Mouse (Mus musculus) heart, embryonic 16.5 days (tissue): ENCODE measurements around the gene BC049715. TPM values are rescaled to one million over a fixed set of nuclear protein-coding genes. Genes with fewer than 3 reads are reported as not detected.
A peak's percentile ranks its signal among the peaks of the same experiment; 100 is the strongest.

Experiments
- ATAC-seq: fragments of 200-750 bp; cut with Nextera tagmentation; replicated peaks from 2 replicates; pipeline ENCODE4 v1.8.0; 2017; ENCODE audit warnings: moderate number of reproducible peaks; ENCODE audit not compliant: insufficient read depth, low FRiP score; ENCODE audit errors: extremely low read depth
- H3K27ac ChIP-seq: fragments of 300-500 bp; sonication (generic); 2 replicates; pipeline ENCODE4 v1.5.1; 2014; ENCODE audit warnings: mild to moderate bottlenecking, low read length, control low read depth, moderate library complexity
- H3K27me3 ChIP-seq: fragments of 300-500 bp; sonication (generic); 2 replicates; pipeline ENCODE4 v1.6.1; 2014; ENCODE audit warnings: low read length, mixed read lengths; ENCODE audit not compliant: control insufficient read depth, insufficient read depth
- H3K36me3 ChIP-seq: fragments of 300-500 bp; sonication (generic); 2 replicates; pipeline ENCODE4 v1.6.1; 2014; ENCODE audit not compliant: control insufficient read depth, insufficient read depth
- H3K4me1 ChIP-seq: fragments of 300-500 bp; sonication (generic); 2 replicates; pipeline ENCODE4 v1.6.1; 2014; ENCODE audit warnings: low read length, mixed read lengths; ENCODE audit not compliant: control insufficient read depth, insufficient read depth
- H3K4me2 ChIP-seq: fragments of 300-500 bp; sonication (generic); 2 replicates; pipeline ENCODE4 v1.6.1; 2014; ENCODE audit warnings: low read depth, mild to moderate bottlenecking, control low read depth, low read length
- H3K4me3 ChIP-seq: fragments of 300-500 bp; sonication (generic); 2 replicates; pipeline ENCODE4 v1.5.1; 2014; ENCODE audit warnings: mild to moderate bottlenecking, control low read depth, low read length
- H3K9ac ChIP-seq: fragments of 300-500 bp; sonication (generic); 2 replicates; pipeline ENCODE4 v1.6.1; 2014; ENCODE audit warnings: low read length, control low read depth
- H3K9me3 ChIP-seq: fragments of 300-500 bp; sonication (generic); replicated peaks from 2 replicates; pipeline ENCODE4 v1.6.1; 2016; ENCODE audit warnings: low read length; ENCODE audit not compliant: control insufficient read depth
- WGBS: fragments of 180-500 bp; shearing (Covaris S2); extraction: QIAGEN DNeasy Blood & Tissue Kit; methylation state at CpG from one replicate; pipeline ENCODE4 v1.1.7; 2014; 5-methylcytosine and 5-hydroxymethylcytosine counted together
- polyA plus RNA-seq: library from polyadenylated mRNA; unstranded; fragments of >200 nt; fragmentation: Nextera tagmentation; extraction: Ambion mirVana; gene quantifications from 2 replicates; pipeline ENCODE4 v1.2.1, GENCODE M21; 2015

The BC049715 gene
- polyA plus RNA-seq, 1 experiment from 2014 or later = 2.5 TPM

DNA sequence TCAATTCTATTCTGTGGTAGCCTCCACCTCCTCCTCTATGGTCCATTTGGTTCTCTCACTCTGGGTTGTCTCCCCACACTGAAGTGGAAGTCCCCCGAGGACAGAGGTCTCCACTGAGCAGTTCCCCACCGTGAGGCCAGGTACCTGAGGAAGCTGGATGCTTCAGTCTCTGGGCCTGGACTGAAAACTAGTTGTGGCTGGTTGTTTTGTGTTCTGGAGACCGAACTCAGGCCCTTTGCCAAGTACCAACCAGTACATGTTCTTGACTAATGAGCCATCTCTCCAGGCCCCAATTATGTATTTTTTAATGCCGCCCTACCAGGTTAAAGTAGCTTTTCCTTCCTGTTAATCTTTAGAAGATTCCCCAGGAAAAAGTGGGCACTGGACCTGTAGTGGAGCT lies 24.9 kb downstream of the BC049715 start:
- Histone ChIP-seq H3K9ac (no peak overlapping the region), H3K4me2 (no peak overlapping the region), H3K27ac (no peak overlapping the region)

DNA sequence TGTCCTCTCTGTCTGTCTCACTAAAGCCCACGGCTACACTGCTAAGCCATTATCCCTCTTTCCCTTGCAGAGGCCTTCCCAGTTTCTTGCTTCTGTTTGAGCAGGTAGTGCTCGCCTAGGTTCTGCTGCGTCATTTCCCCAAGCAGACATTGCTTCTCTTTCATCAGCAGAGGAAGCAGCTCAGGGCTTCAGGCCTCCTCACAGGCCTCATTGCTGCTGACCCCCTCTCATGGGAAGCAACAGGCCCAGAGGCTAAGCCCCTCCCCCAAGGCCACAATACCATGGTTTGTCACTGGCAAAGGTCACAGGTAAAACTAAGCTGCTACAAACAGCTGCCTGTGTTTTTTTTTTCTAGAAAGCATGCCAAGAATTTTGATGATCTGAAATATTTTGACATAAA lies 25.3 kb downstream of the BC049715 start:
- H3K27ac ChIP-seq = no peak overlapping the region
- H3K36me3 ChIP-seq = no peaks in the 10 kb centered on the region
- no peak overlapping the region for H3K4me3 ChIP-seq
- no peak for ATAC-seq
- no peaks in the 10 kb centered on the region for H3K9me3 ChIP-seq
- no peak overlapping the region for H3K4me2 ChIP-seq
- H3K4me1 ChIP-seq = peaks cover 20% of the 10 kb centered on the region
- no peak overlapping the region for H3K9ac ChIP-seq
- WGBS = 53% methylated on average over 3 of the region's 3 CpGs
- H3K27me3 ChIP-seq = no peaks in the 10 kb centered on the region

More for the DNA sequence above, 24.9 kb downstream of the BC049715 start:
- Histone ChIP-seq H3K36me3 (no peaks in the 10 kb centered on the region), H3K4me3 (no peak overlapping the region), H3K4me1 (peaks cover 16% of the 10 kb centered on the region), H3K27me3 (no peaks in the 10 kb centered on the region), H3K9me3 (no peaks in the 10 kb centered on the region)
- WGBS = 71% methylated on average over 4 of the region's 4 CpGs
- ATAC-seq = no peak

DNA sequence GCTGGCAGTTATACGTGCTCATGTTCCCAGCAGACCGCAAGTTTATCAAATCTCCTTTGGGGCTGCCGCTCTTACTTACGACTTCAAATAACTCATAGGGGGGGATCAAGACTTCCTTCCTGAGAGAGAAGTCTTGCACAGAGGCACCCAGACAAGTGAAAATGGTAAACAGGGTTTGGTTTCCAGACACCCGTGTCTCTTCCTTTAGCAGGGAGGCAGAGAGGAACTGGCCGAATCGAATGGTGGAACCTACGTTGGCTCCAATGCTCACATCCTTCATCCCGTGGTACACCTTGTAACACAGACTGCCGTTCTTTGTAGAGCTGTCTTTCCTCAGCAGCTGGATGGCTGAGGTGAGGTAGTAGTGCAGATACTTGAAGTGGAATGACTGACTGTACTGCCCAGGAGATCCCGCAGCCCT lies 26.9 kb downstream of the BC049715 start:
- no peaks in the 10 kb centered on the region for H3K36me3 ChIP-seq
- peak overlapping the region; percentile 15; the same call in 1 of the 2 replicates for H3K9ac ChIP-seq
- H3K4me3 ChIP-seq = no peak overlapping the region
- H3K9me3 ChIP-seq = no peaks in the 10 kb centered on the region
- peak overlapping the region; percentile 64 for H3K27ac ChIP-seq
- ATAC-seq = no peak
- H3K27me3 ChIP-seq = no peaks in the 10 kb centered on the region
- H3K4me2 ChIP-seq = peak overlapping the region; percentile 33
- H3K4me1 ChIP-seq = peaks cover 33% of the 10 kb centered on the region
- 74% methylated on average over 11 of the region's 11 CpGs for WGBS

DNA sequence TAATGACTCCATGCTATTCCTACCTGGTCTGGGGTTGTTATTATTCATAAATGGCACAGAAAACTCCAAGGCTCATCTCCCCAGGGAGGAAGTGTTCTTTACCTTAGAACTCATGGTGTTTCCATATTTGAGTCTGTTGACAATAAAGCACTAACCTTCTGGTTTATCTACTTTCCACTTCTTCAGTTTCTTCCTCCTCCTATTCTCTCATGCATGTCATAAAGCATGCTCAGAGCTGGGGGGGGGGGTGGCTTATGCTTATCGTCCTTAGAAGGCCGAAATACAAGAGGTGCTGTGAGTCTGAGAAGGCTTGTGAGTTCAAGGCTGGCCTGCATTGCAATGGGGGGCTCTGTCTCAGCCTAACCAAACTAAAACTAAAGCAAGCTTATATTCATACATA lies 27.8 kb downstream of the BC049715 start:
- H3K27ac ChIP-seq = peak overlapping the region; percentile 84
- no peak overlapping the region for H3K4me3 ChIP-seq
- ATAC-seq = no peak
- no peaks in the 10 kb centered on the region for H3K27me3 ChIP-seq
- H3K4me1 ChIP-seq = peaks cover 41% of the 10 kb centered on the region
- no peak overlapping the region for H3K9ac ChIP-seq
- H3K9me3 ChIP-seq = no peaks in the 10 kb centered on the region
- H3K4me2 ChIP-seq = peak overlapping the region; percentile 67
- H3K36me3 ChIP-seq = no peaks in the 10 kb centered on the region
- 70% methylated on average over 2 of the region's 2 CpGs for WGBS

GRCm38 (mm10) chr6:136856071-136856636 lies 28.7 kb downstream of the BC049715 start:
- H3K4me2 ChIP-seq = peak overlapping the region; percentile 67
- no peaks in the 10 kb centered on the region for H3K27me3 ChIP-seq
- peak overlapping the region; percentile 84 for H3K27ac ChIP-seq
- H3K4me1 ChIP-seq = peaks cover 47% of the 10 kb centered on the region
- 0 out of 2 replicates have a peak, but pooled peaks have one; percentile 20 for ATAC-seq
- 23% methylated on average over 14 of the region's 14 CpGs for WGBS
- H3K9me3 ChIP-seq = no peaks in the 10 kb centered on the region
- H3K36me3 ChIP-seq = no peaks in the 10 kb centered on the region
- H3K9ac ChIP-seq = peak overlapping the region; percentile 73
- peak overlapping the region; percentile 43 for H3K4me3 ChIP-seq

- ATAC-seq = peak; percentile 57
- peak within 1 kb of the TSS; percentile 95 for H3K27ac ChIP-seq
- H3K9ac ChIP-seq = peak within 1 kb of the TSS; percentile 76
- peak within 1 kb of the TSS; percentile 46 for H3K4me3 ChIP-seq
- no peaks in the 10 kb centered on the region for H3K9me3 ChIP-seq
- no peaks in the 10 kb centered on the region for H3K27me3 ChIP-seq
- H3K4me1 ChIP-seq = peaks cover 47% of the 10 kb centered on the region
- no peaks in the 10 kb centered on the region for H3K36me3 ChIP-seq
- peak within 1 kb of the TSS; percentile 67 for H3K4me2 ChIP-seq
- WGBS = 12% methylated on average over 18 of the region's 18 CpGs
Measured at GRCm38 (mm10) chr6:136857186-136857872, 29.9 kb downstream of the BC049715 start, which contains the start of gene Art4. Gene Art4 (minus strand): TSS chr6:136857733.

DNA sequence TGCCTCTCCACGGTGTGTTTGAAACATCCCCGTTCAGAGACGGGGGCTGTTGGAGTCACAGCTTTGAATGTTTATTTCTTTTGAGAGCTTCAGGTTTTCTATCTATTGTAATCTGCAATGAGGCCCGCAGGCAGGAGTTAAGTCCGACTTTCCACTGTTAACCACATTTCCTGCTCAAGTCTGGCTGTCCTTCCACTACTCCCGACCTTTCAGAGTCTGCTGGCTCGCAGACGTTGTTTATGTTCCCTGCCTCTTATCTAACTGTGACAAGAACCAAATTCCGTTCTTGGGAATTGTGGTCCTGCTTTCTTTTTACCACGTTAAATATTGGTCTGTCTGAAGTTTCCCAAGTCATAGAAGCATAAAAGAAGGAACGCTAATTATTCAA lies 30.4 kb downstream of the BC049715 start:
- Histone ChIP-seq H3K27me3 (no peaks in the 10 kb centered on the region), H3K27ac (peak overlapping the region; percentile 95), H3K36me3 (no peaks in the 10 kb centered on the region), H3K4me3 (peak overlapping the region; percentile 46), H3K9ac (peak overlapping the region; percentile 76), H3K9me3 (no peaks in the 10 kb centered on the region), H3K4me2 (peak overlapping the region; percentile 67), H3K4me1 (peaks cover 47% of the 10 kb centered on the region)
- ATAC-seq = peak; percentile 54
- 4% methylated on average over 11 of the region's 11 CpGs for WGBS

- ATAC-seq = no peak
Measured at GRCm38 (mm10) chr6:136858420-136858819, 31.0 kb downstream of the BC049715 start.

DNA sequence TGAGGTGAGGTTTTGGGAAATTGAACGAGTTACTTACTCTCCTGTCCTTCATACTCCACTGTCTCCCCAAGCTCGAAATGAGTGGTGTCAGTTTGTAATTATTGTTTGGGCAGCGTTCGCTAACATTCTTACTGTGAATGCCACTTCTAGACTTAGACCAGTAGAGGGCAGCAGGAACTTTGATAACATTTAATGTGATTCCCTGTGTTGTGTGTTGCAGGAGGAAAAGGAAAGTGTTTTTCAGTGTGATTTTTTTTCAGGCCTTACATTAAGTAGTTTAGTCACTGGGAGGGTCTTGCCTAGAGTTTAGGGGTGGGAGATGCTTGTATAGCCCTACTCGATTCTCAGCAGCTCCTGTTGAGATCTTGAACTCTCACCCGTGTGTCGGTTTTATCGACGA lies 33.6 kb downstream of the BC049715 start:
- Histone ChIP-seq H3K27me3 (no peaks in the 10 kb centered on the region), H3K4me1 (peaks cover 42% of the 10 kb centered on the region), H3K4me3 (peak overlapping the region; percentile 16; the same call in 1 of the 2 replicates), H3K27ac (peak overlapping the region; percentile 95), H3K4me2 (peak overlapping the region; percentile 43), H3K9me3 (no peaks in the 10 kb centered on the region), H3K36me3 (no peaks in the 10 kb centered on the region), H3K9ac (peak overlapping the region; percentile 68)
- 36% methylated on average over 9 of the region's 9 CpGs for WGBS
- ATAC-seq = no peak

More at GRCm38 (mm10) chr6:136858420-136858819, 31.0 kb downstream of the BC049715 start:
- no peak overlapping the region for H3K9ac ChIP-seq
- no peak overlapping the region for H3K4me3 ChIP-seq
- 42% methylated on average over 8 of the region's 8 CpGs for WGBS
- peak overlapping the region; percentile 95 for H3K27ac ChIP-seq
- no peaks in the 10 kb centered on the region for H3K36me3 ChIP-seq
- H3K9me3 ChIP-seq = no peaks in the 10 kb centered on the region
- no peaks in the 10 kb centered on the region for H3K27me3 ChIP-seq
- H3K4me1 ChIP-seq = peaks cover 47% of the 10 kb centered on the region
- H3K4me2 ChIP-seq = peak overlapping the region; percentile 67; the same call in 1 of the 2 replicates
